Mouse (Mus musculus): ENCODE measurements around the gene Pwp1.

GRCm38 (mm10) chr10:85872479-85872773 is 43.1 kb downstream of the Pwp1 start:
- TF ChIP-seq POLR2A (IDR thresholded peaks at IDR 0.05; ENCODE audit: insufficient read depth, low read depth, low read length) (no peak), CTCF (IDR thresholded peaks at IDR 0.05) (no peak), EP300 (IDR thresholded peaks at IDR 0.05; ENCODE audit: insufficient read depth, low read depth, low read length) (no peak)
